Mouse (Mus musculus): ENCODE data around the gene Mill2. TPM values are rescaled to one million over a fixed set of nuclear protein-coding genes. Genes with fewer than 3 reads are reported as not detected.
"Not testable (repeated sequence)": the region's sequence is repeated elsewhere in the genome, so short reads cannot be mapped to it uniquely, and the experiment has no call there.

The Mill2 gene
- total RNA-seq (2014; fragmentation: Nextera tagmentation) (1.4 TPM in 1 of 2 replicates, not detected in the other), total RNA-seq (2017) (2.0 TPM in 1 of 2 replicates, not detected in the other)

DNA sequence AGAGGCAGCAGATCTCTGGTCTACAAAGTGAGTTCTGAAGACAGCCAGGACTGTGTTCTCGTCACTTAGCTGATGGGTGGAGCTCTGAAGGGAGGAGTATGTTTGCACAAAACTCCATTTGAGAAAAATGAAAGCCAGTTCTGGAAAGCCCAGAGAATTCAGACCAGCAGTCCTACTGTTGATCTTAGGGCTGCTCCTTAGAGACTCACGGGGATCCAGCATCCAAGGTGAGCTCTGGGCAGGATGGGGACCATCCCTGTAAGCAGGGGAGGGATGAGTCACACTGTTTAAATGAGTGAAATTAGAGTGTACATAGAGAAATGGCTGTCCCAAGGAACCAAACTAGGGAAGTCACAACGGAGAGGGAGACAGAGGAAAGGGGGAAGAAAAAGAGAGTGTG is at the start of gene Mill2:
TSS of gene Mill2 (plus strand) at position 102 of the 400 bp plus-strand sequence.
- ATAC-seq (replicated peaks; ENCODE audit: low FRiP score, low TSS enrichment, poor library complexity, severe bottlenecking), result peak; percentile 49

GRCm38 (mm10) chr7:18790671-18791070 is 49.1 kb upstream of the Mill2 start:
- not testable (repeated sequence) for ATAC-seq (replicated peaks; ENCODE audit: low FRiP score, low TSS enrichment, poor library complexity, severe bottlenecking)

DNA sequence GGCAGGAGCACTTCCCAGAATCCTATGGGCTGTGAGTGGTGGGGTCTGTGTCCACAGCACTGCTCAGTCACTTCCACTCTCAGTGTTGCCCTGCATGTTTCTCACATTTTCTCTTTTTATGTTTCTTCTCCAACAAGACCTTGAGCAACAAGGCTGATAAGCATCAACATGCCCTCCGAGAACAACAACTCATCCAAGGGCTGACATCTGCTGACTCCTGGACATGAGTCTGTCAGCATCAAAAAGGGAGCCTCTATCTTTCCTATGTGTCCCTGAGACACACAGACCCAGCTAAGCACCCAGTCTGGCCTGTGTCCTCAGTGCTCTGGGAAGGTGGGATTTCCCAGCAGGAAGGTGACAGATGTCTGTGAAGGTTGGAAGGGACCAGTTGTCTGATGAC is 41.3 kb upstream of the Mill2 start, which contains the start of gene Psg19:
TSS of gene Psg19 (minus strand) at position 101 of the 400 bp plus-strand sequence.
- ATAC-seq (replicated peaks; ENCODE audit: low FRiP score, low TSS enrichment, poor library complexity, severe bottlenecking), result no peak

DNA sequence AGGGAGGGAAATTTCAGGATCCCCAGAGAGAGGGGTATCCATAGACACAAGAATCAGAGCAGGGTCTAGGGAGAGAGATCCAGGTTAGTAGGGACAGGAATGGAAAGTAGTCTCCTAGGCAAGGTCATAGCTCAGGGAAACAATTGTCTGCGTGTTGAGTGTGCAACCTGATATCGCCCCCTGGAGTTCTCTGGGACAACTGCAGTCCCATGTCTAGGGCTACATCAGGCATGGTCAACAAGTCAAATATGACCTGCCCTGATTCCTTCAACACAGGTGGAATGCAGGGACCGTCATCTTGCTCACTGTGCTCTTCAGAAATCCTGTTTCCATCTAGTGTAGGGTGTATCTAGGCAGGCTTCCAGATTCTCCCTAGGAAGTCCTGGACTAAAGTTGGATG is 40.6 kb upstream of the Mill2 start:
- no peak for ATAC-seq (replicated peaks; ENCODE audit: low FRiP score, low TSS enrichment, poor library complexity, severe bottlenecking)

DNA sequence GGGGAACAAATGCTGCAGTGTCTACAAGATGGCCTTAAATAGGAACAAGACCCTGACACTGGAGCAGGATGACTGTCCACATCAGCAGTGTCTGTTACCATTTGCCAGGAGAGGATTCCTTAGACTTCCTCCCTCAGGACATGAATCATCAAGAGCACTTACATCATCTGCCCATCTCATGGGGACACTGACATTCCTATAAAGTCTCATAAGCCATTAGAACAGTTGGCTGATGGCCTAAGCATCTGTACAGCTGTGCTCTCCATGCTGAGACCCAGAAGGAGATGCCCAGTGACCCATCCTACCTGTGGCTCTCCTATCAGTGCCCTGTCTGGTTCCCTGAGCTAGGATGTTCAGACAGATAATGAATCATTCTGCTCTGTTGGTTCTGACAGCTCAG is 36.2 kb upstream of the Mill2 start:
- ATAC-seq (replicated peaks; ENCODE audit: low FRiP score, low TSS enrichment, poor library complexity, severe bottlenecking), result no peak

- no peak for ATAC-seq (replicated peaks; ENCODE audit: low FRiP score, low TSS enrichment, poor library complexity, severe bottlenecking)
Observed at GRCm38 (mm10) chr7:18818301-18818700, 21.5 kb upstream of the Mill2 start.

- ATAC-seq (replicated peaks; ENCODE audit: low FRiP score, low TSS enrichment, poor library complexity, severe bottlenecking), result no peak
Observed at GRCm38 (mm10) chr7:18821507-18821906, 18.3 kb upstream of the Mill2 start, which contains the start of gene Psg17. Psg17 (minus strand) TSS chr7:18821607.

DNA sequence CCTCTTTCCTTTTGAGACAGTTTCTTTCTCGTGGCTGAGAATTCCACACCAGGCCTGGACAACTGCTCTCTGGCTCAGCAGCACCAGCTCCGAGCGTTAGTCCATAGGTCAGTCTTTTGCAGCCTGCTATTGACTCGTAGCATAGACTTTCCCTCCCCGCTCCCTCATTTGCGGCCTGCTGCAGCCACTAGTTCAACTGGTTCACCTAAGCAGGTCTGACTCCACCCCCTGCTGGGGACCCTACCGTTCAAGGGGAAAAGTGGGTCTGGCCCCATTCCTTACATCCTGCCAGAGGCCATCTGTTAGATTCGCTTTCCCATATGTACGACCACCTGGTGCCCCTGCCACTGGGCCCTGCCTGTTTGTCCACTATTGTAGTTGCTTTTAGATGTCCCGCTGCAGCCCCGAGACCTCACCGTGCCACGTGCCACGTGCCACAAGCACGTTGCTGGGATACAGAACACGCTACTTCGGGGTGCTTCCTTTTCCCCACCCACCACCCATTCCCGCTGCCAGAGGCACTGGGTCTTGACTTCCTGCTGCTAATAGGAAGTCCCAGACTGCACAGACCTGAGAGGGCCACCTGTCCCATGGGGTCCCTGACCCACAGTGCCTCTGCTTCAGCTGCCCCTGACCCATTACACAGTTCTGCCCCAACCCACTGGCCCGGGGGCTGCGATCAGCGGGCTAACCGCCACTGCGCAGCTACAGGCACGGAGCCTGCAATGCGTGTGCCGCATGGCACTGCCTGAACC is 11.8 kb upstream of the Mill2 start:
- no peak for ATAC-seq (replicated peaks; ENCODE audit: low FRiP score, low TSS enrichment, poor library complexity, severe bottlenecking)

- ATAC-seq (replicated peaks; ENCODE audit: low FRiP score, low TSS enrichment, poor library complexity, severe bottlenecking), result 0 out of 2 replicates have a peak, but pooled peaks have one; percentile 63
Observed at GRCm38 (mm10) chr7:18828592-18828991, 11.2 kb upstream of the Mill2 start.

- ATAC-seq (replicated peaks; ENCODE audit: low FRiP score, low TSS enrichment, poor library complexity, severe bottlenecking), result no peak
Observed at GRCm38 (mm10) chr7:18829545-18829944, 10.2 kb upstream of the Mill2 start.

- no peak for ATAC-seq (replicated peaks; ENCODE audit: low FRiP score, low TSS enrichment, poor library complexity, severe bottlenecking)
Observed at GRCm38 (mm10) chr7:18832298-18832697, 7.5 kb upstream of the Mill2 start.

- peak; percentile 88 for ATAC-seq (replicated peaks; ENCODE audit: low FRiP score, low TSS enrichment, poor library complexity, severe bottlenecking)
Observed at GRCm38 (mm10) chr7:18840386-18841173, 814 bp downstream of the Mill2 start.

DNA sequence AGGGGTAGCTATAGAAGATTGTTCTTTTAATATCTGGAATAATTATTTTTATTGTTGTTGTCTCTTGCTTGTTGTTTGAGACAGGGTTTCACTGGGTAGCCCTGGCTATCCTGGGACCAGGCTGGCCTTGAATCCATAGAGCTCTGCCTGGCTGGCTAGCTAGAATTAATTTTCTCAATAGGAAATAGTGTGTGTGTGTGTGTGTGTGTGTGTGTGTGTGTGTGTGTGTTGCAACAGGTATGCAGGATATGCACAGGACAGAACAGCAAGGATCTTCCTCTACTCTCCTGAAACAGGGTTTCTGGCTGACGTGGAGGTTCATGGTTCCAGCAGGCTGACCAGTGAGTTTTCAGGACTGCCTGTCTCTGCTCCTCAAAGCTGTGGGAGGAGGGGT is 1.4 kb downstream of the Mill2 start:
- no peak for ATAC-seq (replicated peaks; ENCODE audit: low FRiP score, low TSS enrichment, poor library complexity, severe bottlenecking)

DNA sequence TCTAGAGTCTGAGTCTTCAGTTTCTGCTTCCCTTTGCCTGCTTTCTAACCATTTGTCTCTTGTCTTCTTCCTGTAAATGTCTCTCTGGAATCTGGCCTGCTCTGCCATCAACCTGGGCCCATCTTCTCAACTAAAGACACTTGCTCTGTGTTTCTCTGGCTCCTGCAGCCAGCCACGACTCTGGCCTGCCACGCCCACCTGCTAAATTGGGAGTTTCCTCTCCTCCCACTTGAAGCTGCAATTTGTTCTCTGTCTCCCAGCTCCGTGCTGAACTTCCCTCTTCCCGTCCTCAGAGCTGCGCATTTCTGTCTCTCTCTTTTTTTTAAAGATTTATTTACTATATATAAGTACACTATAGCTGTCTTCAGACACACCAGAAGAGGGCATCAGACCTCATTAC is 5.0 kb downstream of the Mill2 start:
- ATAC-seq (replicated peaks; ENCODE audit: low FRiP score, low TSS enrichment, poor library complexity, severe bottlenecking), result no peak

DNA sequence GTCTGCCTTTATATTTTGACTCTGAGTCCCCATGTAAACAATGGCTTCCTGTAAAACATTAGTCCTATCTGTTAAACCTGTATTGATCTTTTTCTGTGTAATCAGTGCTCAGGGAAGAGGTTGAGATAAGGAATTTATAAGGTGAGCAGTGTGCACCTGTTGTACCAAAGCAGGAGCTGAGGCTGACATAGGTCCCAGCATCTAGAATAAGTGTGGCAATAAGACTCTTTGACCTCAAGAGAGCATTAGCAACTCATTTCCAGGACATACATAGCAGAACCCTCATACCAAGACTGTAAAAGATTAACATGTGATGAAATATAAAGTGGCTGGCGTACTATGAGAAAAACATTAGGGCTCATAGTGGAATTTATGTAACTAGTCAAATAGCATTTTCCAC is 8.6 kb downstream of the Mill2 start:
- ATAC-seq (replicated peaks; ENCODE audit: low FRiP score, low TSS enrichment, poor library complexity, severe bottlenecking), result no peak

GRCm38 (mm10) chr7:18858310-18858916 is 18.6 kb downstream of the Mill2 start:
- ATAC-seq (replicated peaks; ENCODE audit: low FRiP score, low TSS enrichment, poor library complexity, severe bottlenecking), result no peak

DNA sequence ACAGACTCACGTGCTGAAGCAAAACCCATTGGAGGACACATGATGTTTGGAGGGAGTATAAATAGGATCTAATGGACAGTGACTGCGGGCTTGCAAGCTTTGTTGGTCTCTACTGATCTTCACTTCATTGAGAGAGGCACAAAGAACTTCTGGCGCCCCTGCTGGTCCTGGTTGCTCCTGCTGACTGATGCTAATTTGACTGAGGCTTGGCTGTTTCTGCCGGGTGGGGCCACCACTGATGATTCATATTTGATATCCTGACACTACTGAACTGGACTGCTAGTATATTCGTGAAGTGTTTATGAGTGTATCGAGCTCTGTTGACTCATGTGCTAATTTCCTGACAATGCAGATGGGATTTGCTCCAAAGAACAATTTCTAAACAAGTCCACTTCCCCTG is 23.0 kb downstream of the Mill2 start:
- no peak for ATAC-seq (replicated peaks; ENCODE audit: low FRiP score, low TSS enrichment, poor library complexity, severe bottlenecking)

DNA sequence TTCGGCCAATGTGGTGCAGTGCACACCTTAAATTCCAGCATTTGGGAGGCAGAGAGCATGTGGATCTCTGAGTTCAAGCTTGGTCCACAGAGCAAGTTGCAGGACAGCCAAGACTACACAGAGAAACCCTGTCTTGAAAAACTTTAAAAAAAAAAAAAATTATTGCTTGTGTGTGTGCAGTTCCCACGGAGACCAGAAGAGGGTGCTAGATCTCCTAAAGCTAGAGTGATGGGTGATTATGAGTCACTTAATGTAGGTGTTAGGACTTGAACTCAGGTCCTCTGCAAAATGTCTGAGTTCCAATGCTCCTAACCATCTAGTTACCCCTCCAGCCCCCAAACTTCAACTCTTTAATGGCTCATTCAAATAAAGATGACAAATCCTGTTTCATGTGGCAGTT is 28.7 kb downstream of the Mill2 start:
- ATAC-seq (replicated peaks; ENCODE audit: low FRiP score, low TSS enrichment, poor library complexity, severe bottlenecking), result no peak

GRCm38 (mm10) chr7:18871031-18871430 is 31.3 kb downstream of the Mill2 start, which contains the start of gene Pglyrp1:
Pglyrp1 (plus strand) TSS chr7:18871331.
- ATAC-seq (replicated peaks; ENCODE audit: low FRiP score, low TSS enrichment, poor library complexity, severe bottlenecking), result not testable (repeated sequence)
